In the genomic region with DNA sequence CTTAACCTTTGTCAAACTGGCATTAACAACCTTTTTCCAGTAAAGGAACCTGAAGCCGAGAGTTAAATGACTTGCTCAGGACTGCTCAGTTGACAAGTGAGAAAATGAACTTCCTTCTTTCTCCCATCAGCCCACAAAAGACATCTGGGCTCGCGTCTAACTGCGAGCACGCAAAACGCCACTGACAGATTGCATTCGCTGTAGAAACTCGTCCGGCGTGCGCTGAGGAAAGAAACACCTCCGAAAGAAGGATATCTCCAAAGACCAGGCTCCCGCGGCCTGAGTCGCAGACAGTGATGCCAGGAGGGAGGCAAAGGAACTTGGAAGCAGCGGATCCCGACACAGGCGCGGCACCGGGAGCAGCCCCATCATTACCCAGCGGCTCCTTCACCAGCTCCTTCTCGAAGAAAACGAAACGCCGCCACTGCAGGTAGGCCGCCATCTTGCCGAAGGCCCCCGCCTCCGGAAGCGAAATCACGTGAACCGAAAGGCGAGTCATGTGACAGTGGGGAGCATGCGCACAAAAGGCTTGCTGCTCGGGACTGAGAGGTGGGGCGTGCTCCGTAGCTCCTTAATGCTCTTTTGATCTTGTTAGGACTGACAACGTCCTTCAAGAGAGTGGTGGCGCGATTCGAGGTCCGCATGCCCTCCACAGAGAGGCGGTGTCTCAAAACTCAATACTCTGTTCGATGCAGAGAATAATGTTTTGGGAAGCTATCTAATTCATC, we compare ENCODE assay signal across 8 mouse cellular contexts. TPM values are rescaled to one million over a fixed set of nuclear protein-coding genes. Genes with fewer than 3 reads are reported as not detected.
DNase-seq lines count a peak whose midpoint lies in the region; ATAC-seq and TF ChIP-seq lines count a peak whose summit lies in the region.

TSS of gene Vps11 (minus strand) at position 481 of the 728 bp plus-strand sequence.

- 0 out of 2 replicates have a peak, but pooled peaks have one; percentile 15 for TF ChIP-seq EP300 in liver, embryonic 14.5 days (IDR thresholded peaks at IDR 0.05; ENCODE audit: low read depth)
- no peak for TF ChIP-seq EP300 in stomach, postnatal 0 days (optimal IDR thresholded peaks at IDR 0.05)

- peaks cover 8% of the 10 kb centered on the region for H3K4me1 ChIP-seq in forebrain, embryonic 10.5 days
- peaks cover 7% of the 10 kb centered on the region for H3K4me1 ChIP-seq in heart, embryonic 15.5 days (replicated peaks)
- peaks cover 6 to 7% of the 10 kb centered on the region in 2 experiments; a peak in 3 of 4 replicates for H3K4me1 ChIP-seq in liver, embryonic 14.5 days (replicated peaks; ENCODE audit: control insufficient read depth in 2 of 2, insufficient read depth in 2 of 2, low read length in 1 of 2)
- peaks cover 6% of the 10 kb centered on the region; the same call in 1 of the 2 replicates for H3K4me1 ChIP-seq in neural tube, embryonic 11.5 days (ENCODE audit: control insufficient read depth, insufficient read depth, low read length)
- no peaks in the 10 kb centered on the region for H3K4me1 ChIP-seq in stomach, postnatal 0 days (replicated peaks; ENCODE audit: control insufficient read depth, insufficient read depth)

- H3K9me3 ChIP-seq in forebrain, embryonic 10.5 days: no peaks in the 10 kb centered on the region
- no peaks in the 10 kb centered on the region for H3K9me3 ChIP-seq in heart, embryonic 15.5 days (replicated peaks)
- H3K9me3 ChIP-seq in liver, embryonic 14.5 days (ENCODE audit: control insufficient read depth, low read length): no peaks in the 10 kb centered on the region
- no peaks in the 10 kb centered on the region for H3K9me3 ChIP-seq in neural tube, embryonic 11.5 days (ENCODE audit: control insufficient read depth, low read length)
- H3K9me3 ChIP-seq in stomach, postnatal 0 days (ENCODE audit: control insufficient read depth, low read length): no peaks in the 10 kb centered on the region

- no peaks in the 10 kb centered on the region for H3K27me3 ChIP-seq in forebrain, embryonic 10.5 days (ENCODE audit: poor library complexity, severe bottlenecking)
- no peaks in the 10 kb centered on the region for H3K27me3 ChIP-seq in heart, embryonic 15.5 days
- H3K27me3 ChIP-seq in liver, embryonic 14.5 days (ENCODE audit: control insufficient read depth, insufficient read depth, low read length): no peaks in the 10 kb centered on the region
- no peaks in the 10 kb centered on the region for H3K27me3 ChIP-seq in neural tube, embryonic 11.5 days (ENCODE audit: control insufficient read depth, insufficient read depth, low read length)
- H3K27me3 ChIP-seq in stomach, postnatal 0 days (ENCODE audit: control insufficient read depth, insufficient read depth, low read length): no peaks in the 10 kb centered on the region

- peak within 1 kb of the TSS; percentile 89 for H3K4me3 ChIP-seq in forebrain, embryonic 10.5 days
- peak within 1 kb of the TSS; percentile 73 for H3K4me3 ChIP-seq in heart, embryonic 15.5 days
- H3K4me3 ChIP-seq in liver, embryonic 14.5 days (ENCODE audit: insufficient read depth in 1 of 2, low read depth in 2 of 2, low read length in 2 of 2): peak within 1 kb of the TSS; percentile 91 to 93
- H3K4me3 ChIP-seq in neural tube, embryonic 11.5 days (ENCODE audit: low read depth, low read length): peak within 1 kb of the TSS; percentile 86
- H3K4me3 ChIP-seq in stomach, postnatal 0 days (ENCODE audit: low read depth, low read length): peak within 1 kb of the TSS; percentile 77

- under 1% methylated on average over 44 of the region's 44 CpGs for WGBS in forebrain, embryonic 10.5 days
- WGBS in heart, embryonic 15.5 days: under 1% methylated on average over 44 of the region's 44 CpGs
- WGBS in liver, embryonic 14.5 days (ENCODE audit: insufficient replicate concordance): under 1% methylated on average over 44 of the region's 44 CpGs
- under 1% methylated on average over 44 of the region's 44 CpGs for WGBS in neural tube, embryonic 11.5 days
- under 1% methylated on average over 44 of the region's 44 CpGs for WGBS in stomach, postnatal 0 days

- H3K27ac ChIP-seq in forebrain, embryonic 10.5 days: peak within 1 kb of the TSS; percentile 83
- peak within 1 kb of the TSS; percentile 83 for H3K27ac ChIP-seq in heart, embryonic 15.5 days
- peak within 1 kb of the TSS; percentile 77 for H3K27ac ChIP-seq in liver, embryonic 14.5 days
- H3K27ac ChIP-seq in neural tube, embryonic 11.5 days (ENCODE audit: low read depth, low read length): peak within 1 kb of the TSS; percentile 53; the same call in 1 of the 2 replicates
- peak within 1 kb of the TSS; percentile 67 for H3K27ac ChIP-seq in stomach, postnatal 0 days (replicated peaks)

- H3K9ac ChIP-seq in heart, embryonic 15.5 days: peak within 1 kb of the TSS; percentile 72
- peak within 1 kb of the TSS; percentile 82 for H3K9ac ChIP-seq in liver, embryonic 14.5 days (replicated peaks)
- peak within 1 kb of the TSS; percentile 83 for H3K9ac ChIP-seq in neural tube, embryonic 11.5 days (ENCODE audit: low read length)
- H3K9ac ChIP-seq in stomach, postnatal 0 days (ENCODE audit: low read length): peak within 1 kb of the TSS; percentile 88

- peaks cover 35% of the 10 kb centered on the region for H3K36me3 ChIP-seq in forebrain, embryonic 10.5 days (replicated peaks)
- peaks cover 29% of the 10 kb centered on the region for H3K36me3 ChIP-seq in heart, embryonic 15.5 days
- H3K36me3 ChIP-seq in liver, embryonic 14.5 days (replicated peaks; ENCODE audit: control insufficient read depth, insufficient read depth, low read depth): peaks cover 26% of the 10 kb centered on the region
- peaks cover 3% of the 10 kb centered on the region for H3K36me3 ChIP-seq in neural tube, embryonic 11.5 days (ENCODE audit: control insufficient read depth, insufficient read depth, low read length)
- H3K36me3 ChIP-seq in stomach, postnatal 0 days (ENCODE audit: control insufficient read depth, insufficient read depth, low read length): peaks cover 17% of the 10 kb centered on the region

- peak; percentile 92 to 95 for DNase-seq in CD8-positive naive resting alpha-beta T cell, adult 2 months (ENCODE audit: low read depth in 2 of 2, low spot score in 2 of 2)
- DNase-seq in c-Kit-positive CD71-negative TER-119-negative erythroid progenitor cells, embryonic 14.5 days (ENCODE audit: low read depth): peak; percentile 98
- peak; percentile 97 for DNase-seq in forebrain, embryonic 10.5 days (ENCODE audit: extremely low spot score, low spot score)
- DNase-seq in kidney, postnatal 25 days: peak; percentile 97
- DNase-seq in liver, embryonic 14.5 days (ENCODE audit: low read depth in 3 of 3, low spot score in 3 of 3): peak; percentile 94 to 96 (median 95)
- DNase-seq in neural tube, embryonic 11.5 days (ENCODE audit: low spot score): peak; percentile 96
- peak; percentile 96 for DNase-seq in stomach, postnatal 0 days (ENCODE audit: low spot score)

- ATAC-seq in heart, embryonic 15.5 days (replicated peaks; ENCODE audit: insufficient number of reproducible peaks, insufficient read depth, low FRiP score, low read depth): peak; percentile 94
- ATAC-seq in liver, embryonic 14.5 days (ENCODE audit: insufficient read depth): peak; percentile 88
- peak; percentile 80; the same call in 1 of the 2 replicates for ATAC-seq in neural tube, embryonic 11.5 days (ENCODE audit: insufficient read depth, low FRiP score, low TSS enrichment)
- ATAC-seq in stomach, postnatal 0 days (ENCODE audit: low FRiP score, low TSS enrichment): peak; percentile 92

- peak within 1 kb of the TSS; percentile 74 for H3K4me2 ChIP-seq in heart, embryonic 15.5 days
- H3K4me2 ChIP-seq in liver, embryonic 14.5 days (ENCODE audit: low read depth): peak within 1 kb of the TSS; percentile 86
- peak within 1 kb of the TSS; percentile 60 for H3K4me2 ChIP-seq in neural tube, embryonic 11.5 days (ENCODE audit: low read depth)
- H3K4me2 ChIP-seq in stomach, postnatal 0 days (replicated peaks; ENCODE audit: low read depth): peak within 1 kb of the TSS; percentile 76

- TF ChIP-seq CTCF in liver, embryonic 14.5 days (IDR thresholded peaks at IDR 0.05; ENCODE audit: low read depth): peak; percentile 31; the same call in 1 of the 2 replicates
- peak; percentile 27; the same call in 1 of the 2 replicates for TF ChIP-seq CTCF in stomach, postnatal 0 days (IDR thresholded peaks at IDR 0.05; ENCODE audit: low read depth)

RNA-seq across cellular contexts. Expression of gene Vps11, which starts in this region (rescaled TPM):
- polyA plus RNA-seq in forebrain, embryonic 10.5 days (2016; fragmentation: Nextera tagmentation; extraction: Ambion mirVana): 29.0 and 32.3 TPM in 2 replicates
- 17.3 and 20.9 TPM in 2 replicates for polyA plus RNA-seq in heart, embryonic 15.5 days (2015; fragmentation: Nextera tagmentation; extraction: Ambion mirVana)
- 9.4 and 9.7 TPM in 2 replicates for polyA plus RNA-seq in liver, embryonic 14.5 days (2012; rRNA removed)
- 11.5 and 12.0 TPM in 2 replicates for polyA plus RNA-seq in liver, embryonic 14.5 days (2014; fragmentation: Nextera tagmentation; extraction: Ambion mirVana)
- 29.3 and 32.9 TPM in 2 replicates for polyA plus RNA-seq in neural tube, embryonic 11.5 days (2014; fragmentation: Nextera tagmentation; extraction: Ambion mirVana)
- 15.8 and 18.2 TPM in 2 replicates for polyA plus RNA-seq in stomach, postnatal 0 days (2015; fragmentation: Nextera tagmentation; extraction: Ambion mirVana)

Comparison
In these comparisons a context has a peak if more than half of its experiments do, and no peak if none do; other contexts are left out.
1. Peak in every context shown above with its lines: DNase-seq, ATAC-seq, H3K4me3 ChIP-seq and H3K27ac ChIP-seq.